Mouse (Mus musculus): ENCODE results near the gene Tmc8.
"Not testable (repeated sequence)": the region's sequence is repeated elsewhere in the genome, so short reads cannot be mapped to it uniquely, and the experiment has no call there.

Gene Tmc8

DNA sequence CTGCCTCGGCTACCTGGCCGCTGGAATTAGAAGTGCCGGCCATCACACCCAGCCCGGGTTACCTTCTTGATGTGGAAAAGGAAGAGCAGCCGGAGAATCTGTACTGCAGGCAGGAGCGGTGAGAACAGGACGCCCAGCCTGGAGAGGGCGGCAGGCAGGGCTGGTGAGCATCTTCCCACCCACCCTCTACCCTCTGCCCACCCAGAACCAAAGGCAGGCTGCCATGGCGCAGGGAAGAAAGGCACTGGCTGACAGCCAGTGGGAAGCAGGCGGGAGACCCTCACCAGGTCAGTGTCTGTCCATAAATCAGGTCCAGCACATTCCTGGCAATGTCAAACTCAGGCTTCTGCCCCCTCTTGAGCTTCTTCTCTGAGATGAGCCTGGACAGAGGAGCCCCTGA is 11.5 kb upstream of the Tmc8 start:
- no peak for ATAC-seq (ENCODE audit: insufficient number of reproducible peaks, low FRiP score, low TSS enrichment)

DNA sequence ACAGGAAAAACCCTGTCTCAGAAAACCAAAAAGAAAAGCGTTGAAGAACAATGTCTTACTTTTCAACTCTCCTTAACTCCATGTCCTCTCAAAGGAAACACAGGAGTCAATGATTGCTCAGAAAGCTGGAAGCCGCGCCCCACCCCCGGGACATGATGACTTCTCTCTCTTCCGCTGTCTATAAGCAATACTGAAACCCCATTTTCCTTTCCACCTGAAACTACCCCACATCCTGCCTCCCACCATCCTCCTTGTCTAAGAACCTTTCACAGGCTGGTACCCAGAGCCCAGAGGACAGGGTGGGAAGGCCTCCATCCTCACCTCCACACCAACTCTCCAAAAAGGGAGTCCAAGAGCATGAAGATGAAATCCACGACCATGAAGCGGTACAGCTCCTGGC is 9.5 kb upstream of the Tmc8 start:
- no peak for ATAC-seq (ENCODE audit: insufficient number of reproducible peaks, low FRiP score, low TSS enrichment)

DNA sequence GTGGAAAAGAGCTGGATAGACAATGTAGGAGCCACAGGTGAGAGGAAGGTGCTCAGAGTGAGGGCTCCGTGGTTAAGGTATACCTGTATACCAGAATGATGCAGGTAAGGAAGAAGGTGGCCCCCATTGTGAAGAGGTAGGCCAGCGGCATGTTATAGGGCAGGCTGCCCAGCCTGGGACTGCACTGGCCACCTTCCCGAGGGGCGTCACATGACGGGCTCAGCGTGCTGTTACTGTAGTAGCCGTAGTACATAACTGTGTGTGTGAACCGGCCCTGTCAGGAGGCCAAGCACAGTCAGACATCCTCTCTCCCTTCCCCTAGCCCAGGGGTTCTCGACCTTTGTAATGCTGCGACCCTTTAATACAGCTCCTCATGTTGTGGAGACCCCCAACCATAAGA is 7.0 kb upstream of the Tmc8 start:
- no peak for ATAC-seq (ENCODE audit: insufficient number of reproducible peaks, low FRiP score, low TSS enrichment)

DNA sequence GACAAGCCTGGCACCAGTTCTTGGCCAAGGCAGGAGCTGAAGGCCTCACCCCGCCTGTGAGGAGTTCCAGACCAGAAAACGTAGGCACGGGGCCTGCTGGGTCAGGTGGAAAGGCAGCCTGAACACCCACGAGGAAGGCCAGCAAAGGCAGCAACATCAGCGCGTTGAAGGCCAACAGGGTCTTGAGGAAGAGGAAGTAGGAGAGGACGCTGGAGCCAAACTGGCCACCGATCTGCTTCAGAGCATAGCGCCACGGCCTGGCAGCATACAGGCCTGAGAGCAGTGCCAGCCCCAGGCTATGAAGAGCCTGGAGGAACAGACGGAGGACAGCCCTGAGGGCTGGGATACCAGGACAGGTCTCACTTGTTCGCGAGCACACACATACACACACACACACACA is 6.3 kb upstream of the Tmc8 start:
- ATAC-seq (ENCODE audit: insufficient number of reproducible peaks, low FRiP score, low TSS enrichment), result no peak

DNA sequence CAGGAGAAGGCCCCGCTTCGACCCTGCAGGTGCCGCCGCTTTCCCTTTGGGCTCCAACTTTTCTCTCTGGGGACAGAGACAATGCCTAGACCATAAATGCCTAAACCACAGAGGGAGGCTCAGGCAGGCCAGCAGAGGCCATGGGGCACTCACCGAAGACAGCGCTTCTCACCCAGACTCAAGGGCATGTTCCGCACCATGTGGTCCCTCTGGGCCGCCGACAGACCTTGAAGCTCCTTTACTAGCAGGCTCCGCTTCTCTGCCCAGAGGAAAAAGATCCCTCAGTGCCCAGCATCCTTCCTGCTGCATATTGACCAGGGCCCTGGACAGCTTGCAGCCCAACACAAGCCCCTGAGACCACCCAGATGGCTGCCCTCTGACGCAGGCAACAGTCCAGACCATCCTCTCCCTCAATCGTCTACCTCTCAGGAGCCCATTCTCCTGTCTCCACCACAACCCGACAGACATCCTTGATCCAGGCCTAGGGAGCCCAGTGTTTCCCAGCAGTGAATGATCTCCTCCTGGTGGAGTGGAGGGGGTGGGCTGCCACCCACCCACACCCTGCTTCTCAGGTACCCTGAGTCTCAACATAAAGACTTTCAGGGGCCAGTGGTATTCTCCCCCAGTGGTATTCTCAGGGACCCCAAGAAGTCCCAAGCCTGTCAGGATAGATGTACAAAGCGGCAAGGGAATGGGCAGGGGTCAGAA is 5.6 kb upstream of the Tmc8 start:
- no peak for ATAC-seq (ENCODE audit: insufficient number of reproducible peaks, low FRiP score, low TSS enrichment)

DNA sequence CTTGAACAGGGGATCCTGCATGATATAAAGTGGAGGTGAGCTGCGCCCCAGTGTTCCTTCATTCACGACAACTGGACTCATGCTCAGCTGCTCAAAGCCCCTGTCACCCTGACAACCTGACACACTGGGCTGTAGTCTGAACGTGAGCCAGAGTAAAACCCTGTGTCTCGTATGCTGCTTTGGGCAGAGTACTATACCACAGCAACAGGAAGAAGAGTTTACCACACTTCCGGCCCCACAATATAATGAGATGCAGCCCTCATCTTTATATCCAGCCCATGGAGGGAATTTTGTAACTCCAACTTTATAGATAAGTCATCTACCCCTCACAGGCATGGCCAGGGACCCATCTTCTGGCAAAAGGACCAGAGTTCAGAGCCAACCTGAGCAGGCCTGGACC is 4.8 kb upstream of the Tmc8 start:
- no peak for ATAC-seq (ENCODE audit: insufficient number of reproducible peaks, low FRiP score, low TSS enrichment)

DNA sequence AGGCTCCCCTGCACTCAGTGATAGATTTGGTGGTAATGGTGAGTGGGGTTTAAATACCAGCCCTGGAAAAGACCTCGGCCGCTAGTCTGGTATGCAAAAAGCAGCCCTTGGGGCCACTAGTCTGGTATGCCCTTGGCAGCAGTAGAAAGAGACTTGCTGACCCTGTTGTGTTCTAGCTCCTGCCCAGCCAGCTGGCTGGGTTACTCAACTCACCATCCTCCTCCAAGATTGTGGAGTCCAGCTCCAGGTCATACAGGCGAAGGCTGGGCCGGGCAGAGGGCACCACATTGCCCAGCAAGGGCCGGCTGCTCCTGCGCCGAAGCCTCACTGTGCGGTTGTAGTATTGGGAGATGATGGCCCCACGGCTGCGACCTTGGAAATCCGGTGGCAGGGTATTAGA is 3.8 kb upstream of the Tmc8 start:
- ATAC-seq (ENCODE audit: insufficient number of reproducible peaks, low FRiP score, low TSS enrichment), result no peak

DNA sequence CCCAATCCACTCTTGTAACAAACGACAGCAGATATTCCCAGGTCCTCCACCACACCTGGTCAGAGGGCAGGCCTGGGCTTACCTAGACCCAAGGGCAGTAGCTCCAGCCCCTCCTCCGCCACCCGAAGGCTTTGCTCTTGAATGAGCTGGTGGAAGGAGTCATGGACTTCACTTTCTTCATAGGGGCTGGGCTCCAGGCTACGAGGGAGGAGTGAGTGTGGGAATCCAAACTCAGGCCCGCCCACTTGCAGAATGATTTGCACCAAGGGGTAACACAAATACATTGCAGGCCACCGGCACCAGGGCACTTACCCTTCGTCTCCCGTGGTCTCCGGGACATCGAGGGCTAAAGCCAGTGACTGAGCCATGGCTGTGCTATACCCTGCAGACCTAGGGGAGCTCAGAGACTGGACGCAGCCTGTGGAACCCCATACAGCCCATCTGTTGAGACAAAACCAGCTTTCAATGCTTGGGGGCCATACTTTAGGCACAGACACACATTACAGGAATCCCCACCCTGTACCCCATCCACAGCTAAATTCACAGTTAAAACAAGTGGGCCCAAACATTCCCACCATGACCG is 2.9 kb upstream of the Tmc8 start:
- ATAC-seq (ENCODE audit: insufficient number of reproducible peaks, low FRiP score, low TSS enrichment), result no peak

DNA sequence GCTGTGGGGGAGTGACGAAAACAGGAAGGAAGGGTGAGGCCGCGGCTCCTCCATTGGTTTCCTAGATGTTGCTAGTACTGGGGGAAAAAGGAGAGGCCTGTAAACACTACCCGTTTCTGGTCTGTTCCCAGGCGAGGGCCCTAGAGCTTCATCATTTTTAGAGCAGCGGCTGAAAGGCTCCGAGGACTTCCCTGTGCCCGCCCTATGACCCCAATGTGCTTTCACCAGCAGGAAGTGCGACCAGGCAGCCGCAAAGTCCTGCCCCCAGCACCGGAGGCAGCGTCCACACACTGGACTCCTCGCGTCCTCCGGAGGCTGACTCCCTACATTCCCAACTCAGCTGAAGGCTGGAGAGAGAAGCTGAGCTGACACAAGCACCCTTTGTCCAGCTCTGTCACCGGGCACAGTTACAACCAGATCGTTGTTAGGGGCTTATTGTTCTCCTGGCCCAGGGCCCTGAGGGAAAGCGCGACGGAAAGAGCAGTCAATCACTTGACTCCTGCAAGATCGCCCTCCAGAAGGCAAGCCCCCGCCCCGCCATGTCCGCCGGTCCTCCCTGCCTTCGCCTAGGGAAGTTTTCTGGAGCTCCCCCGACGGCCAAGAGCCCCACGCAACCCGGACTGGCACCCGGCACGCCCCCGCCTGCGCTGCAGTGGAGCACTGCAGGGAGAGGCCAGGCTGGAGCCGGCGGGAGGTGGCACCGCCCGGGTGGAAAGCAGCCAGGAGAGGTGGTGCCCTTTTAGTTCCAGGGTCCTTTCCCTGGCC is 2.3 kb upstream of the Tmc8 start:
- no peak for ATAC-seq (ENCODE audit: insufficient number of reproducible peaks, low FRiP score, low TSS enrichment)

DNA sequence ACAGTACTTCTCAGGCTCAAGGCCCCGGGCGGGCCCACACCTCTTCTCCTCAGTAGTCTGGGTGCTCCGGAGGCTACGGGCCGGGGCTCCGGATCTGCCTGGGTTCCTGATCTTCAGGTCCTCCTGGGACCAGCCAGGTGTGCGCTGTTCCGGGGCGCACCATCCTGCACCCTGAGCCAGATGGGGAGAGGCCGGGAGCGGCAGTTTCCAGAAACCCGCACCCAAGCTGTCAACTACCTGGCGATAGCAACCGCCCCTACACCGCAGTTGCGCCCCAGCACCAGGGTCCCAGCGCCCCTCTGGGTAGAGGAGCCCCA is 1.7 kb upstream of the Tmc8 start:
- ATAC-seq (ENCODE audit: insufficient number of reproducible peaks, low FRiP score, low TSS enrichment), result no peak

DNA sequence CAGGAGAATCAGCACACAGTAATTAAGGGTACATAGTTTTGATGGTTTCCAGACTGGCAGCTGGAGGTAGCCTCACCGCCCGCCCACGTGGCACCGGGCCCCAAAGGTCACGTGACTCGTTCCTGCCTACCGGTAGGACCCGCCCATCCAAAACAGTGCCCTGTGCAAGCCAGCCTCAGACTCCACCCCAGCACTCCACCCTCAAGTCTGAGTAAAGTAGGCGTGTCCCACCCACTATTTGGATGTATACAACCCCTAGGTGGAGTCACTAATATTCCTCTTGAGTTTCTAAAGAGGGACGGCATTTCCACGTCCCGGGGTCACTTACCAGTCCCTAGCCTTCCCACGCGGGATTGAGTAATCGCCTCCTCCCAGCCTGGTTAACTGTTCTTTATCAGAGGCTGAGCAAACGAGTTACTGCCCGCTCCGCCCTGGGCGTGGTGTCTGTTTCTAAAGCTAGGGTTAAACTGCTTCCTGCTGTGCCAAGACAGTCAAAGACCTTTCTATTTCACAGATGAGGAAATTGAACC is 1.2 kb upstream of the Tmc8 start:
- ATAC-seq (ENCODE audit: insufficient number of reproducible peaks, low FRiP score, low TSS enrichment), result no peak

DNA sequence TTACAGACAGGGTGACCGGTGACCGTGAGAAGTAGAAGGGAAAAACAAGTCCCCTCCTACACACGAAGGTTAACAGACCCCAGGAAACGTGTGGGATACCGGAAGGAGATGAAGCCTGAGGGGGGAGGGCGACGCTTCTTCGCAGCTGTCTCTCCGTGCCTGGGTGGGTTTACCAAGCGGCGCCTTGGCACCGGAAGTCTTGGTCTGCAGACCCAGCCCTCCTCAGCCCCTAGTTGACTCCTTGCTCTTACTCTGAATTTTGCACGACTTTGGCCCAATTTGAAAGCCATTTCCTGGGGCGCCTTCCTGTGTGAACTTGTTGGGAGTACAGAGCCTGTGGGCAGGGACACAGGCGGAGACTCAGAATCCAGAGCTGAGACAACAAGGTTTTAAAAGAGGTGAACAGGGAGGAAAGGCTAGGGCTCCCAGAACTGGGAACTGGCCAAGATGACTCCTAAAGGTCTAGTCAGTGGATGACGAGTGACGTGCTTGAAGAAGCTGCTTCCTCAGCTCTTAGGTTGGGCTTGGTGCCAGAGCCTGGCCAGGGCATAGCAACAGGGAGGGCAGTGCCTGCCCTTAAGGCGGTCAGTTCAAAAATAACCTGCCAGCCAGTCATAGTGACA is 566 bp upstream of the Tmc8 start:
- ATAC-seq (ENCODE audit: insufficient number of reproducible peaks, low FRiP score, low TSS enrichment), result no peak

DNA sequence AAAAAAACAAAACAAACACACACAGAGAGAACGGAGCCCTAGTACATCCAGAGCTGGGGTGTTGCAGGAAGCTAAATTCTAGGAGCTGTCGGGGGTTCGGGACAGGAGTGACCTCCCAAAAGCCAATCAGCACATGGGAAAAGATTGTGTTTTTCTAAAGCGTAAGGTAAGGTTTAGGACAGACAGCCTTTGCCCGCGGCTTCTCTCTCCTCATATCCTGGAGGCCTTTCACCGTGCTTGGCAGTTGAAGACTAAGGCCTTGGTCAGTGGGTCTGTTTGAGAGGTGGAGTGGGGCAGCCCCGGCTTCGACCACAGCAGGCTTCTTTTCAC is 794 bp downstream of the Tmc8 start:
- no peak for ATAC-seq (ENCODE audit: insufficient number of reproducible peaks, low FRiP score, low TSS enrichment)

DNA sequence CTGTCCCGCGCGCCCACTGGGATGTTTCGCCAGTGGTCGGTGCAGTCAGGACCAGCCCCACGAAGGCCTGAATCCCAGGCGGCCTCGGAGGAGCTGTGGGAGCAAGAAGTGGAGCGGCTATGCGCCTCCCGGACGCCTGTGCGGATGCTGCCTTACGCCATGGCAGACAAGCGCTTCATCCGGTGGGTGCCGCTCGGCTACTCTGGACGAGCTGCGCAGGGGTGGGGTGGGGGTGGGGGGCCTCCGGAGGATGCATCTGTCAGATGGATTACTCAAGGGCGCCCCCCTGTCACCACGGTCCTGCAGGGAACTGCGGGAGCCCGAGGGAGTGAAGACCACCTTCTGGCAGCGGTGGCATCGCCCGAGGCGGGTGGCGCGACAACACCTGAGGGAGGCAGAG is 1.2 kb downstream of the Tmc8 start:
- no peak for ATAC-seq (ENCODE audit: insufficient number of reproducible peaks, low FRiP score, low TSS enrichment)

DNA sequence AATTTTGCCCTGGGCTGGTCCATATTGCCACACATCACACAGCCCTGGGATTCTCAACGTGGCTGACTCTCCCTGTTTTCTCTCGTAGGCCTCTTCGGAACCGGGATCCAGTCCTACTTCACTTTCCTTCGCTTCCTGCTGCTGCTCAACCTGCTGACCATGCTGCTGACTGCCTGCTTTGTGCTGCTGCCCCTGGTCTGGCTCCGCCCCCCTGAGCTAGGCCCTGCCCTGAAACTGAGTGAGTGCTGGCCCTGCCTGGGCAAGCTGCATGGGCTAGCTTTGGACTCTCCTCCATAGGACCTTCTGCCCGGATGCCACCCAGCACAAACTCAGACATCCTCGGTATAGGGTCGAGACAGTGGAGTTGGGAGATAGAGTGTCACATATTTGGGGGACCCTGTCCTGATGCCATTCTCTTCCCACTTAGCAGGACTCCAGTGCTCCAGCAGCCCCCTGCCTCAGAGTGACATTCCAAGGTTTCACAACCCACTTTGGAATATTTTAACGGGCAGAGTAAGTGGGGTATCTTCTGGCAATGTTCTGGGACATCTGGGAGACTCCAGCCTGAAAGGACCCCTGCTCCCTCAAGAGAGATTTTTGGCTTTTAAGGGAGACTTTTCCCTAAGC is 1.9 kb downstream of the Tmc8 start:
- ATAC-seq (ENCODE audit: insufficient number of reproducible peaks, low FRiP score, low TSS enrichment), result no peak

DNA sequence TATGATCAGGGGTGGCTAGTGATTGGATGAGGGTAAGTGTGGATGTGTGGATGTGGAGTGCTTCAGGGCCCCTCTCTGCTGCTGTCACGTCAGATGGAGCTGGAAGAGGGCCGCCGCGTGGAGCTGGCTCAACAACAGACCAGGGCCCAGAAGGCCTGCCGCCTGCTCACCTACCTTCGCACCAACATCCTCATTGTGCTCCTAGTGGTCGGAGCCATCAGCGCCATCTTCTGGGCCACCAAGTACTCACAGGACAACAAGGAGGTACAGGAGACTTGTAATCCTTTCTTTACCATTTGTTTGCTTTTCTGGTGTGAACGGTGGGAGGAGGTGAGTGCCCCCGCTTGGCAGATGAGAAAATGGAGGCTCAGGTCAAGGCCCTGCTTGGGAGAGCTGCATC is 4.4 kb downstream of the Tmc8 start:
- no peak for ATAC-seq (ENCODE audit: insufficient number of reproducible peaks, low FRiP score, low TSS enrichment)

DNA sequence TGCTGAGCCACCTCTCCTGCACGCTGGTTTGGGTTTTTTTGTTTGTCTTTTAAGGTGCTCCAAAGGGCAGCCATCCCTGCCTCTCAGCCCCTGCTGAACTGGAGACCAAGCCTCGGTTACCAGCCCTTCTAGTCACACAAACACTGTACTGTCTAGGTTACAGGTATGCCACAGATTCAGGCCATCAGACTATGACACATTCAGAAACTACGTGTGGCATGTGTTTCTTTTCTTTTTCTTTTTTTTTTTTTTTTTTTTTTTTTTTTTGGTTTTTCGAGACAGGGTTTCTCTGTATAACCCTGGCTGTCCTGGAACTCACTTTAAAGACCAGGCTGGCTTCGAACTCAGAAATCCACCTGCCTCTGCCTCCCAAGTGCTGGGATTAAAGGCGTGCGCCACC is 6.6 kb downstream of the Tmc8 start:
- not testable (repeated sequence) for ATAC-seq (ENCODE audit: insufficient number of reproducible peaks, low FRiP score, low TSS enrichment)

DNA sequence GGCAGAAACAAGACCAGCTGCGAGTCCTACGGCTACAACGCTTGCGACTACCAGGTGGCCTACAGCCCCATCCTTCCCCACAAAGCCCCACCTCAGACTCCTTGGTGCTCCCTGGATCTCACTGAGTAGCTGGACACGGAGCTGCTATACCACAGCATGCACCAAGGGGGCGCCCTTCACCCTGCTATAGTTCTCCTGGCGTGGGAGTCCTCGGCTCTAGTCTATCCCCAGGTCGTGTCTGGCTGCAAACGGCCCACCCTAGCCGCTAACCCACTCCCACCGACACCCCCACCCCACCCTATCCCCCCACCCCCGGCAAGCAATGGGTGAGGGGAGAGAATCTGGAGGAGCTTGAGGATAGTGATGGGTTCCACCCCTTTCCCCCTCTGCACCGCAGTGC is 8.4 kb downstream of the Tmc8 start:
- no peak for ATAC-seq (ENCODE audit: insufficient number of reproducible peaks, low FRiP score, low TSS enrichment)

DNA sequence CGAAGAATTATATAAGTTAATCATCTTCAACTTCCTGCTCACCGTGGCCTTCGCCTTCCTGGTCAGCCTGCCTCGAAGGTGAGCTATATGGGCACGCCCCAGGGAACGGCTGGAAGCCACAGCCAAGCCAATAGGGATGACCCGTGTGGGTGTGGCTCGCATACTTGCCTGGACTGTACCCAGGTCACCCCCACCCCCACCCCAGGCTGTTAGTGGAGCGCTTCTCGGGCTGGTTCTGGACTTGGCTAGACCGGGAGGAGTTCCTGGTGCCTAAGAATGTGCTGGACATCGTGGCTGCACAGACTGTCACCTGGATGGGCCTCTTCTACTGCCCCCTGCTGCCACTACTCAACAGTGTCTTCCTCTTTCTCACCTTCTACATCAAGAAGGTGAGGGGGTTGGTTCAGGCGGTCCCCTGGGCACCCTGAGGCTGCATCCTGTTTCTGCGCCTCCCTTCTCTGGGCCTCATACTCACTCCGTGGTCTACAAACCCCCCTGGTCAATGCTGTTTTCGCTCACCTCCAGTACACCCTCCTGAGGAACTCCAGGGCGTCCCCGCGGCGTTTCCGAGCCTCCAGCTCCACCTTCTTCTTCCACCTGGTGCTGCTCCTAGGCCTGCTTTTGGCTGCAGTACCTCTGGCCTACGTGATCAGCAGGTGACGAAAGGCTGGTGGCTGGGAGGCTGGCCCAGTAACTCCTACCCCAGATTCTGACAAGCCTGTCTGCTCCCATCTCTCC is 9.0 kb downstream of the Tmc8 start:
- no peak for ATAC-seq (ENCODE audit: insufficient number of reproducible peaks, low FRiP score, low TSS enrichment)

DNA sequence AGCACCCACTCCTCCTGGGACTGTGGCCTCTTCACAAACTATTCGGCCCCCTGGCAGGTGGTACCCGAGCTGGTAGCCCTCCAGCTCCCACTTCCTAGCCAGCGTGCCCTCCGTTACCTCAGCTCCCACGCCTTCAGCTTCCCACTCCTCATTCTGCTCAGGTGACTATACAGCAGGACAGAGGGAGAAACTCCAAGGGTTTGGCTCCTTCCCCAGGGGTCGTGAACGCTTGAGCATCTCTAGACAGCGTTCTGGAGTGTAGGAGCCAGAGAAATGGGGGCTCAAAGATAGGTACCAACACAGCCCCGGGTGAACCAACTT is 9.5 kb downstream of the Tmc8 start:
- no peak for ATAC-seq (ENCODE audit: insufficient number of reproducible peaks, low FRiP score, low TSS enrichment)

Data from cerebellum, adult (tissue).